Mouse (Mus musculus) heart, adult 2 months (tissue): ENCODE measurements at regions not wholly inside any gene's neighbourhood (a gene's known extent, or its start where the extent isn't known, plus 50 kb on each side); places are given as distances from the start of the nearest gene placed in this dataset.

Experiments used
- DNase-seq, 2 experiments: peaks; one replicate each; pipeline ENCODE4 v3.0.0; 2021
- H3K27ac ChIP-seq: fragments of 200-600 bp; 2 replicates; pipeline ENCODE4 v1.8.1; 2022
- H3K27me3 ChIP-seq: fragments of 200-500 bp; 2 replicates; pipeline ENCODE4 v1.6.1; 2012; ENCODE audit warnings: mild to moderate bottlenecking, low read length, inconsistent platforms, mixed read lengths; ENCODE audit not compliant: control insufficient read depth, insufficient read depth
- H3K36me3 ChIP-seq: fragments of 200-500 bp; 2 replicates; pipeline ENCODE4 v1.6.1; 2012; ENCODE audit warnings: low read length, inconsistent platforms; ENCODE audit not compliant: control insufficient read depth, insufficient read depth
- H3K4me1 ChIP-seq: fragments of 200-500 bp; 2 replicates; pipeline ENCODE4 v1.6.1; 2011; ENCODE audit warnings: low read length; ENCODE audit not compliant: control insufficient read depth, insufficient read depth
- H3K4me3 ChIP-seq: fragments of 200-600 bp; 2 replicates; pipeline ENCODE4 v1.8.1; 2022
- H3K79me2 ChIP-seq: fragments of 200-500 bp; replicated peaks from 2 replicates; pipeline ENCODE4 v1.6.1; 2012; ENCODE audit warnings: mild to moderate bottlenecking, inconsistent platforms, low read length, moderate library complexity, mixed read lengths; ENCODE audit not compliant: control insufficient read depth, insufficient read depth
- H3K9ac ChIP-seq: fragments of 200-500 bp; 2 replicates; pipeline ENCODE4 v1.6.1; 2012; ENCODE audit warnings: low read depth, mild to moderate bottlenecking, control low read depth, inconsistent platforms, low read length, mixed read lengths
- CTCF ChIP-seq: fragments of 200-600 bp; IDR thresholded peaks from 2 replicates; pipeline ENCODE4 v1.8.1; 2022; ENCODE audit warnings: antibody characterized with exemption, mild to moderate bottlenecking, moderate library complexity
- EP300 ChIP-seq: fragments of 200-500 bp; IDR thresholded peaks from 2 replicates; pipeline ENCODE4 v1.6.1; 2011; ENCODE audit warnings: low read depth, low read length, control low read depth; ENCODE audit not compliant: insufficient read depth
- POLR2A ChIP-seq: fragments of 200-500 bp; IDR thresholded peaks from 2 replicates; pipeline ENCODE4 v1.6.1; 2011; ENCODE audit warnings: mild to moderate bottlenecking, low read depth, low read length, control low read depth; ENCODE audit not compliant: insufficient read depth
- WGBS: fragments of 180-500 bp; shearing (Covaris S2); methylation state at CpG from one replicate; pipeline ENCODE4 v1.1.7; 2018; 5-methylcytosine and 5-hydroxymethylcytosine counted together
- intact Hi-C: fragments of 180-260 bp; cut with DNase I; formaldehyde crosslinking; loops from one replicate; pipeline ENCODE4 v1.15.1; 2025

GRCm38 (mm10) chr14:31891500-31892185 lies 61.2 kb upstream of the Ankrd28 start:
- 35% methylated on average over 16 of the region's 16 CpGs for WGBS

GRCm38 (mm10) chr14:31892186-31892510 lies 61.7 kb upstream of the Ankrd28 start:
- TF ChIP-seq POLR2A, result no peak
- TF ChIP-seq EP300, result no peak
- TF ChIP-seq CTCF, result no peak
- Histone ChIP-seq H3K4me1 (peaks cover 4% of the 10 kb centered on the region), H3K79me2 (no peaks in the 10 kb centered on the region), H3K27me3 (no peaks in the 10 kb centered on the region), H3K27ac (no peak overlapping the region), H3K9ac (no peak overlapping the region), H3K36me3 (no peaks in the 10 kb centered on the region), H3K4me3 (no peak overlapping the region)
- intact Hi-C loops, result no loop called here
- 61% methylated on average over 6 of the region's 6 CpGs for WGBS
- DNase-seq, result no peak

More at GRCm38 (mm10) chr14:31891500-31892185, 61.2 kb upstream of the Ankrd28 start:
- Histone ChIP-seq H3K27me3 (no peaks in the 10 kb centered on the region), H3K4me1 (peaks cover 4% of the 10 kb centered on the region), H3K4me3 (no peak overlapping the region), H3K79me2 (no peaks in the 10 kb centered on the region), H3K36me3 (no peaks in the 10 kb centered on the region), H3K27ac (no peak overlapping the region; the same call in 1 of the 2 replicates), H3K9ac (peak overlapping the region; percentile 19; the same call in 1 of the 2 replicates)
- peak; percentile 31 to 56 for DNase-seq
- intact Hi-C loops, result no loop called here
- TF ChIP-seq CTCF (no peak), EP300 (no peak), POLR2A (no peak)

DNA sequence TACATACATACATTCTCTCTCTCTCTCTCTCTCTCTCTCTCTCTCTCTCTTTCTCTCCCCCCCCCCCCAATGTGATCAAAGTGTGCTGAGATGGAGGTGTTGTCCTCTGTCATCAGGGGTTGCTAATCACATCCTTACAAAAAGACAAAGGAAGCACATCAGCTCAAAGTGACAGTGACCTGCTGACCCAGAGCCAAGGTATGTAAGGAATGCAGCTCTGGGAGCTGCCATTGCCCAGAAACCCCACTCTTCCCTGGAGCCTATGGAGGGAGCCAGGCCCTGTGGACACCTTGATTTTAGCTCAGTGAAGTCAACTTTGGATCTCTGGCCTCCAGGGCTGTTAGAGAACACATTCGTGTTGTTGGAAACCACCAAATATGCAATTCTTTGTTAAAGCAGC lies 66.0 kb upstream of the Ankrd28 start:
- 78% methylated on average over 1 of the region's 1 CpGs for WGBS
- H3K27me3 ChIP-seq, result no peaks in the 10 kb centered on the region

DNA sequence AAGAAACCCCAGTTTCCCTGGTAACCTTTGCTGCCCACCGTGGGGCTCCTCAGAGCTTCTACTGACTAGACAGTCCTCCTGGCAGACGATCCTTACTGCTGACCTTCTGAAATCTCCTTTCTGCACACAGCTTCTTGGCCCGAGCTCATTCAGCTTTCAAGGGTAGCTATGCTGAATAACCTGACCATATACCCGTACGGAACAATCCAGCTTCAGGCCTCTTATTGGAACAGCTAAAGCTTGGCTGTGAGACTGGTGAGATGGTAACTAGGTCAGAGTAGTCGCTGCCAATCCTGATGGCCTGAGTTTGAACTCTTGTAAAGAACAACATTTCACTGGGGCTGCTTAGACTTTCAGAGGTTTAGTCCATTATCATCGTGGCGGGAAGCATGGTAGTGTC lies 69.1 kb upstream of the Ankrd28 start:
- Histone ChIP-seq H3K79me2 (no peaks in the 10 kb centered on the region), H3K27me3 (no peaks in the 10 kb centered on the region), H3K9ac (no peak overlapping the region), H3K4me1 (peaks cover 17% of the 10 kb centered on the region), H3K4me3 (no peak overlapping the region), H3K36me3 (peaks cover 9% of the 10 kb centered on the region; the same call in 1 of the 2 replicates), H3K27ac (no peak overlapping the region; the same call in 1 of the 2 replicates)
- 57% methylated on average over 8 of the region's 8 CpGs for WGBS
- peak in 1 of 2 experiments; percentile 17 for DNase-seq
- TF ChIP-seq EP300 (no peak), POLR2A (no peak), CTCF (no peak)
- intact Hi-C loops, result no loop called here

More for the DNA sequence above, 66.0 kb upstream of the Ankrd28 start:
- H3K4me1 ChIP-seq, result peaks cover 10% of the 10 kb centered on the region
- no peak for TF ChIP-seq CTCF
- H3K79me2 ChIP-seq, result no peaks in the 10 kb centered on the region
- no peak overlapping the region for H3K4me3 ChIP-seq
- intact Hi-C loops, result no loop called here
- H3K36me3 ChIP-seq, result no peaks in the 10 kb centered on the region
- H3K27ac ChIP-seq, result no peak overlapping the region
- no peak overlapping the region for H3K9ac ChIP-seq
- DNase-seq, result no peak

- Histone ChIP-seq H3K4me3 (no peak overlapping the region), H3K27me3 (no peaks in the 10 kb centered on the region), H3K79me2 (no peaks in the 10 kb centered on the region), H3K27ac (no peak overlapping the region), H3K9ac (no peak overlapping the region), H3K4me1 (peaks cover 18% of the 10 kb centered on the region), H3K36me3 (peaks cover 9% of the 10 kb centered on the region; the same call in 1 of the 2 replicates)
- intact Hi-C loops, result loop anchor here (10.0 kb wide), 1 partner anchor 235 kb away; no protein-coding TSS in a partner anchor
- DNase-seq, result no peak
- no peak for TF ChIP-seq EP300
- TF ChIP-seq CTCF, result no peak
- TF ChIP-seq POLR2A, result no peak
- WGBS, result 50% methylated on average over 4 of the region's 4 CpGs
Observed at GRCm38 (mm10) chr14:31899906-31900305, 69.5 kb upstream of the Ankrd28 start.

GRCm38 (mm10) chr14:31901901-31902300 lies 71.5 kb upstream of the Ankrd28 start:
- intact Hi-C loops, result loop anchor here (10.0 kb wide), 1 partner anchor 237 kb away; no protein-coding TSS in a partner anchor
- peaks cover 17% of the 10 kb centered on the region for H3K4me1 ChIP-seq
- TF ChIP-seq CTCF (no peak), POLR2A (no peak), EP300 (no peak)
- WGBS, result 12% methylated on average over 4 of the region's 4 CpGs
- H3K4me3 ChIP-seq, result no peak overlapping the region
- H3K27ac ChIP-seq, result peak overlapping the region; percentile 7; the same call in 1 of the 2 replicates
- no peak overlapping the region for H3K9ac ChIP-seq
- no peaks in the 10 kb centered on the region for H3K27me3 ChIP-seq
- H3K36me3 ChIP-seq, result peaks cover 9% of the 10 kb centered on the region; the same call in 1 of the 2 replicates
- peak in 1 of 2 experiments; percentile 10 for DNase-seq
- no peaks in the 10 kb centered on the region for H3K79me2 ChIP-seq
